Mouse (Mus musculus): ENCODE data around the gene Sppl3. TPM values are rescaled to one million over a fixed set of nuclear protein-coding genes. Genes with fewer than 3 reads are reported as not detected.

The Sppl3 gene
- polyA plus RNA-seq, 1 experiment from 2014 or later, result 6.9 TPM

- no peak overlapping the region for H3K27ac ChIP-seq (replicated peaks)
- no peaks in the 10 kb centered on the region for H3K9me3 ChIP-seq
- H3K4me3 ChIP-seq, result no peak overlapping the region
- no peaks in the 10 kb centered on the region for H3K27me3 ChIP-seq (replicated peaks)
- H3K4me2 ChIP-seq, result no peak overlapping the region
- H3K36me3 ChIP-seq, result peaks cover 4% of the 10 kb centered on the region; the same call in 1 of the 2 replicates
- ATAC-seq (ENCODE audit: extremely low read depth, insufficient number of reproducible peaks, low FRiP score, low TSS enrichment), result no peak
- peaks cover 38% of the 10 kb centered on the region for H3K4me1 ChIP-seq
- WGBS, result 38% methylated on average over 4 of the region's 4 CpGs
- H3K9ac ChIP-seq, result no peak overlapping the region
Observed at GRCm38 (mm10) chr5:115040756-115041155, 29.8 kb downstream of the Sppl3 start.

GRCm38 (mm10) chr5:115043626-115044025, 32.7 kb downstream of the Sppl3 start:
- no peak for ATAC-seq (ENCODE audit: extremely low read depth, insufficient number of reproducible peaks, low FRiP score, low TSS enrichment)
- Histone ChIP-seq H3K4me2 (no peak overlapping the region), H3K4me1 (peaks cover 26% of the 10 kb centered on the region), H3K27me3 (replicated peaks) (no peaks in the 10 kb centered on the region), H3K4me3 (no peak overlapping the region), H3K9ac (no peak overlapping the region), H3K9me3 (no peaks in the 10 kb centered on the region), H3K27ac (replicated peaks) (no peak overlapping the region), H3K36me3 (peaks cover 4% of the 10 kb centered on the region; the same call in 1 of the 2 replicates)
- 85% methylated on average over 4 of the region's 4 CpGs for WGBS

- Histone ChIP-seq H3K27ac (replicated peaks) (no peak overlapping the region), H3K9ac (no peak overlapping the region), H3K36me3 (peaks cover 4% of the 10 kb centered on the region; the same call in 1 of the 2 replicates), H3K4me1 (peaks cover 31% of the 10 kb centered on the region), H3K4me3 (no peak overlapping the region), H3K4me2 (no peak overlapping the region), H3K9me3 (no peaks in the 10 kb centered on the region), H3K27me3 (replicated peaks) (no peaks in the 10 kb centered on the region)
- ATAC-seq (ENCODE audit: extremely low read depth, insufficient number of reproducible peaks, low FRiP score, low TSS enrichment), result no peak; the same call in 1 of the 2 replicates
- 85% methylated on average over 2 of the region's 2 CpGs for WGBS
Observed at GRCm38 (mm10) chr5:115045146-115045677, 34.3 kb downstream of the Sppl3 start.

GRCm38 (mm10) chr5:115049692-115050091, 38.8 kb downstream of the Sppl3 start:
- 85% methylated on average over 6 of the region's 6 CpGs for WGBS
- no peak overlapping the region for H3K27ac ChIP-seq (replicated peaks)
- no peak for ATAC-seq (ENCODE audit: extremely low read depth, insufficient number of reproducible peaks, low FRiP score, low TSS enrichment)

GRCm38 (mm10) chr5:115050776-115051175, 39.8 kb downstream of the Sppl3 start:
- Histone ChIP-seq H3K9me3 (no peaks in the 10 kb centered on the region), H3K27me3 (replicated peaks) (no peaks in the 10 kb centered on the region), H3K4me2 (no peak overlapping the region), H3K9ac (no peak overlapping the region), H3K27ac (replicated peaks) (no peak overlapping the region), H3K4me3 (no peak overlapping the region), H3K36me3 (no peaks in the 10 kb centered on the region), H3K4me1 (peaks cover 70% of the 10 kb centered on the region)
- no peak for ATAC-seq (ENCODE audit: extremely low read depth, insufficient number of reproducible peaks, low FRiP score, low TSS enrichment)
- 82% methylated on average over 6 of the region's 6 CpGs for WGBS

More at GRCm38 (mm10) chr5:115049692-115050091, 38.8 kb downstream of the Sppl3 start:
- Histone ChIP-seq H3K9ac (no peak overlapping the region), H3K4me3 (no peak overlapping the region), H3K4me1 (peaks cover 67% of the 10 kb centered on the region), H3K27me3 (replicated peaks) (no peaks in the 10 kb centered on the region), H3K4me2 (no peak overlapping the region), H3K9me3 (no peaks in the 10 kb centered on the region), H3K36me3 (peaks cover 4% of the 10 kb centered on the region; the same call in 1 of the 2 replicates)

- H3K27me3 ChIP-seq (replicated peaks), result no peaks in the 10 kb centered on the region
- H3K4me1 ChIP-seq, result peaks cover 82% of the 10 kb centered on the region
- no peaks in the 10 kb centered on the region for H3K9me3 ChIP-seq
- ATAC-seq (ENCODE audit: extremely low read depth, insufficient number of reproducible peaks, low FRiP score, low TSS enrichment), result no peak
- peak overlapping the region; percentile 31; the same call in 1 of the 2 replicates for H3K4me2 ChIP-seq
- no peak overlapping the region; the same call in 1 of the 2 replicates for H3K9ac ChIP-seq
- no peak overlapping the region for H3K4me3 ChIP-seq
- no peaks in the 10 kb centered on the region for H3K36me3 ChIP-seq
- peak overlapping the region; percentile 10; the same call in 1 of the 2 replicates for H3K27ac ChIP-seq (replicated peaks)
- WGBS, result 64% methylated on average over 8 of the region's 8 CpGs
Observed at GRCm38 (mm10) chr5:115052546-115052945, 41.6 kb downstream of the Sppl3 start.

- H3K4me1 ChIP-seq, result peaks cover 85% of the 10 kb centered on the region
- no peaks in the 10 kb centered on the region for H3K9me3 ChIP-seq
- no peak overlapping the region for H3K4me3 ChIP-seq
- 0 out of 2 replicates have a peak overlapping the region, but pooled peaks have one; percentile 3 for H3K27ac ChIP-seq (replicated peaks)
- H3K9ac ChIP-seq, result no peak overlapping the region
- ATAC-seq (ENCODE audit: extremely low read depth, insufficient number of reproducible peaks, low FRiP score, low TSS enrichment), result peak; percentile 34; the same call in 1 of the 2 replicates
- 75% methylated on average over 22 of the region's 22 CpGs for WGBS
- no peaks in the 10 kb centered on the region for H3K27me3 ChIP-seq (replicated peaks)
- 0 out of 2 replicates have a peak overlapping the region, but pooled peaks have one; percentile 4 for H3K4me2 ChIP-seq
- H3K36me3 ChIP-seq, result no peaks in the 10 kb centered on the region
Observed at GRCm38 (mm10) chr5:115053791-115054396, 43.0 kb downstream of the Sppl3 start.

- no peak overlapping the region for H3K27ac ChIP-seq (replicated peaks)
- WGBS, result 30% methylated on average over 6 of the region's 6 CpGs
Observed at GRCm38 (mm10) chr5:115055418-115055817, 44.5 kb downstream of the Sppl3 start.

GRCm38 (mm10) chr5:115057153-115057552, 46.2 kb downstream of the Sppl3 start:
- Histone ChIP-seq H3K4me1 (peaks cover 80% of the 10 kb centered on the region), H3K36me3 (peaks cover 9% of the 10 kb centered on the region; the same call in 1 of the 2 replicates), H3K9ac (no peak overlapping the region), H3K27me3 (replicated peaks) (no peaks in the 10 kb centered on the region), H3K27ac (replicated peaks) (no peak overlapping the region), H3K4me3 (no peak overlapping the region), H3K9me3 (no peaks in the 10 kb centered on the region), H3K4me2 (no peak overlapping the region)
- WGBS, result 68% methylated on average over 4 of the region's 4 CpGs
- ATAC-seq (ENCODE audit: extremely low read depth, insufficient number of reproducible peaks, low FRiP score, low TSS enrichment), result no peak; the same call in 1 of the 2 replicates

More at GRCm38 (mm10) chr5:115055418-115055817, 44.5 kb downstream of the Sppl3 start:
- H3K4me2 ChIP-seq, result peak overlapping the region; percentile 16; the same call in 1 of the 2 replicates
- no peak overlapping the region for H3K4me3 ChIP-seq
- no peaks in the 10 kb centered on the region for H3K27me3 ChIP-seq (replicated peaks)
- 0 out of 2 replicates have a peak overlapping the region, but pooled peaks have one; percentile 25 for H3K9ac ChIP-seq
- ATAC-seq (ENCODE audit: extremely low read depth, insufficient number of reproducible peaks, low FRiP score, low TSS enrichment), result no peak
- H3K4me1 ChIP-seq, result peaks cover 90% of the 10 kb centered on the region
- H3K36me3 ChIP-seq, result no peaks in the 10 kb centered on the region
- H3K9me3 ChIP-seq, result no peaks in the 10 kb centered on the region

- Histone ChIP-seq H3K4me2 (peak overlapping the region; percentile 24), H3K4me1 (peaks cover 73% of the 10 kb centered on the region), H3K9ac (peak overlapping the region; percentile 11; the same call in 1 of the 2 replicates), H3K27ac (replicated peaks) (peak overlapping the region; percentile 68), H3K9me3 (no peaks in the 10 kb centered on the region), H3K4me3 (no peak overlapping the region), H3K36me3 (peaks cover 22% of the 10 kb centered on the region), H3K27me3 (replicated peaks) (no peaks in the 10 kb centered on the region)
- peak; percentile 72; the same call in 1 of the 2 replicates for ATAC-seq (ENCODE audit: extremely low read depth, insufficient number of reproducible peaks, low FRiP score, low TSS enrichment)
- WGBS, result 23% methylated on average over 7 of the region's 7 CpGs
Observed at GRCm38 (mm10) chr5:115058584-115059297, 47.8 kb downstream of the Sppl3 start.

- no peaks in the 10 kb centered on the region for H3K27me3 ChIP-seq (replicated peaks)
- ATAC-seq (ENCODE audit: extremely low read depth, insufficient number of reproducible peaks, low FRiP score, low TSS enrichment), result no peak
- H3K4me2 ChIP-seq, result no peak overlapping the region
- H3K4me1 ChIP-seq, result peaks cover 67% of the 10 kb centered on the region
- H3K9ac ChIP-seq, result no peak overlapping the region
- no peak overlapping the region for H3K4me3 ChIP-seq
- H3K36me3 ChIP-seq, result peaks cover 30% of the 10 kb centered on the region
- no peaks in the 10 kb centered on the region for H3K9me3 ChIP-seq
- 83% methylated on average over 8 of the region's 8 CpGs for WGBS
- H3K27ac ChIP-seq (replicated peaks), result no peak overlapping the region
Observed at GRCm38 (mm10) chr5:115060067-115060695, 49.2 kb downstream of the Sppl3 start.

All from heart, embryonic 13.5 days (tissue).